Mouse (Mus musculus) neural tube, embryonic 15.5 days (tissue): ENCODE data around the gene Defb19. TPM values are rescaled to one million over a fixed set of nuclear protein-coding genes. Genes with fewer than 3 reads are reported as not detected.

Experiments
- ATAC-seq: fragments of 200-750 bp; cut with Nextera tagmentation; 2 replicates; pipeline ENCODE4 v1.8.0; 2017; ENCODE audit warnings: mild to moderate bottlenecking, moderate TSS enrichment, moderate library complexity; ENCODE audit not compliant: low FRiP score
- H3K27ac ChIP-seq: fragments of 300-500 bp; sonication (generic); replicated peaks from 2 replicates; pipeline ENCODE4 v1.5.1; 2015; ENCODE audit warnings: mild to moderate bottlenecking, inconsistent platforms
- H3K27me3 ChIP-seq: fragments of 300-500 bp; sonication (generic); replicated peaks from 2 replicates; pipeline ENCODE4 v1.6.1; 2015; ENCODE audit warnings: inconsistent platforms
- H3K36me3 ChIP-seq: fragments of 300-500 bp; sonication (generic); 2 replicates; pipeline ENCODE4 v1.6.1; 2015; ENCODE audit warnings: inconsistent platforms
- H3K4me1 ChIP-seq: fragments of 300-500 bp; sonication (generic); 2 replicates; pipeline ENCODE4 v1.6.1; 2015; ENCODE audit warnings: inconsistent platforms
- H3K4me2 ChIP-seq: fragments of 300-500 bp; sonication (generic); 2 replicates; pipeline ENCODE4 v1.6.1; 2015; ENCODE audit warnings: inconsistent platforms, mild to moderate bottlenecking, moderate library complexity
- H3K4me3 ChIP-seq: fragments of 300-500 bp; sonication (generic); replicated peaks from 2 replicates; pipeline ENCODE4 v1.5.1; 2015; ENCODE audit warnings: mild to moderate bottlenecking, inconsistent platforms
- H3K9ac ChIP-seq: fragments of 300-500 bp; sonication (generic); replicated peaks from 2 replicates; pipeline ENCODE4 v1.6.1; 2015; ENCODE audit warnings: mild to moderate bottlenecking, inconsistent platforms
- H3K9me3 ChIP-seq: fragments of 300-500 bp; sonication (generic); replicated peaks from 2 replicates; pipeline ENCODE4 v1.6.1; 2016; ENCODE audit warnings: inconsistent platforms
- WGBS: fragments of 180-500 bp; shearing (Covaris S2); methylation state at CpG from one replicate; pipeline ENCODE4 v1.1.7; 2015; ENCODE audit warnings: mixed read lengths; 5-methylcytosine and 5-hydroxymethylcytosine counted together
- polyA plus RNA-seq: library from polyadenylated mRNA; unstranded; fragments of >200 nt; fragmentation: Nextera tagmentation; extraction: Ambion mirVana; gene quantifications from 2 replicates; pipeline ENCODE4 v1.2.1, GENCODE M21; 2015

Gene Defb19
- polyA plus RNA-seq, 1 experiment from 2014 or later: not detected

- Histone ChIP-seq H3K4me1 (0 out of 2 replicates have a peak, but pooled peaks cover 2% of the 10 kb centered on the region), H3K4me3 (no peak within 1 kb of the TSS), H3K36me3 (no peaks in the 10 kb centered on the region), H3K27ac (no peak within 1 kb of the TSS), H3K9me3 (no peaks in the 10 kb centered on the region), H3K27me3 (no peaks in the 10 kb centered on the region), H3K4me2 (no peak within 1 kb of the TSS), H3K9ac (no peak within 1 kb of the TSS)
- 57% methylated on average over 13 of the region's 13 CpGs for WGBS
- ATAC-seq: no peak
These were observed 40.0 kb downstream of the Defb19 start, which contains the start of gene Defb29 for GRCm38 (mm10) chr2:152539944-152540710. Gene Defb29 (minus strand): TSS chr2:152540098.

Other genes starting within 250 kb of the Defb19 start
- 99.8 and 109 TPM in 2 replicates for gene Rbck1, start 247.7 kb downstream of the Defb19 start, polyA plus RNA-seq
- 1.8 and 1.9 TPM in 2 replicates for gene Trib3, start 236.3 kb downstream of the Defb19 start, polyA plus RNA-seq
- 50.9 and 60.3 TPM in 2 replicates for gene Nrsn2, start 203.7 kb downstream of the Defb19 start, polyA plus RNA-seq
- 10.1 and 12.1 TPM in 2 replicates for gene Sox12, start 182.2 kb downstream of the Defb19 start, polyA plus RNA-seq
- 17.5 and 18.7 TPM in 2 replicates for gene Zcchc3, start 165.3 kb downstream of the Defb19 start, polyA plus RNA-seq
- gene 6820408C15Rik, start 164.7 kb downstream of the Defb19 start, polyA plus RNA-seq: 1.2 and 1.5 TPM in 2 replicates
- gene Defb23, start 115.7 kb downstream of the Defb19 start, polyA plus RNA-seq: not detected in 2 replicates
- gene Defb20, start 103.2 kb downstream of the Defb19 start, polyA plus RNA-seq: not detected in 2 replicates
- gene Defb22, start 90.2 kb downstream of the Defb19 start, polyA plus RNA-seq: not detected in 2 replicates
- not detected in 2 replicates for gene Defb26, start 68.6 kb downstream of the Defb19 start, polyA plus RNA-seq
- gene Defb28, start 62.1 kb downstream of the Defb19 start, polyA plus RNA-seq: not detected in 2 replicates
- gene Defb29, start 40.2 kb downstream of the Defb19 start, polyA plus RNA-seq: not detected in 2 replicates
- not detected in 2 replicates for gene Gm17416, start 11.0 kb downstream of the Defb19 start, polyA plus RNA-seq
- gene Defb21, start 7.6 kb downstream of the Defb19 start, polyA plus RNA-seq: not detected in 2 replicates
- gene Defb45, start 19.1 kb upstream of the Defb19 start, polyA plus RNA-seq: not detected in 2 replicates
- gene Defb36, start 24.0 kb upstream of the Defb19 start, polyA plus RNA-seq: not detected in 2 replicates
- not detected in 2 replicates for gene Defb25, start 42.7 kb upstream of the Defb19 start, polyA plus RNA-seq
- 0.50 and 3.6 TPM in 2 replicates for gene Rem1, start 46.6 kb upstream of the Defb19 start, polyA plus RNA-seq
- gene H13, start 89.1 kb upstream of the Defb19 start, polyA plus RNA-seq: 152 and 155 TPM in 2 replicates
- 33.9 and 41.5 TPM in 2 replicates for gene Mcts2, start 106.7 kb upstream of the Defb19 start, polyA plus RNA-seq
- 57.5 and 59.1 TPM in 2 replicates for gene Id1, start 155.9 kb upstream of the Defb19 start, polyA plus RNA-seq
- gene Cox4i2, start 173.9 kb upstream of the Defb19 start, polyA plus RNA-seq: 4.8 and 7.6 TPM in 2 replicates